Mouse (Mus musculus) liver, embryonic 16.5 days (tissue): Measurements from ENCODE around the gene Dnajb4. TPM values are rescaled to one million over a fixed set of nuclear protein-coding genes. Genes with fewer than 3 reads are reported as not detected.

Experiments used
- ATAC-seq: fragments of 200-750 bp; cut with Nextera tagmentation; 2 replicates; pipeline ENCODE4 v1.8.0; 2017; ENCODE audit warnings: low read depth, mild to moderate bottlenecking, moderate number of reproducible peaks, moderate library complexity
- H3K27ac ChIP-seq: fragments of 300-500 bp; sonication (generic); 2 replicates; pipeline ENCODE4 v1.5.1; 2014; ENCODE audit warnings: mild to moderate bottlenecking, low read length
- H3K27me3 ChIP-seq: fragments of 300-500 bp; sonication (generic); 2 replicates; pipeline ENCODE4 v1.6.1; 2014; ENCODE audit warnings: low read depth, low read length, mixed read lengths; ENCODE audit not compliant: control insufficient read depth, insufficient read depth
- H3K36me3 ChIP-seq: fragments of 300-500 bp; sonication (generic); 2 replicates; pipeline ENCODE4 v1.6.1; 2014; ENCODE audit warnings: mild to moderate bottlenecking; ENCODE audit not compliant: control insufficient read depth, insufficient read depth
- H3K4me1 ChIP-seq: fragments of 300-500 bp; sonication (generic); 2 replicates; pipeline ENCODE4 v1.6.1; 2014; ENCODE audit warnings: low read depth, low read length, mixed read lengths; ENCODE audit not compliant: control insufficient read depth
- H3K4me2 ChIP-seq: fragments of 300-500 bp; sonication (generic); 2 replicates; pipeline ENCODE4 v1.6.1; 2014; ENCODE audit warnings: low read depth, low read length, mixed read lengths
- H3K4me3 ChIP-seq: fragments of 300-500 bp; sonication (generic); 2 replicates; pipeline ENCODE4 v1.5.1; 2014; ENCODE audit warnings: low read depth, mild to moderate bottlenecking, low read length
- H3K9ac ChIP-seq: fragments of 300-500 bp; sonication (generic); 2 replicates; pipeline ENCODE4 v1.6.1; 2014; ENCODE audit warnings: low read depth, low read length
- H3K9me3 ChIP-seq: fragments of 300-500 bp; sonication (generic); replicated peaks from 2 replicates; pipeline ENCODE4 v1.6.1; 2016; ENCODE audit warnings: low read length; ENCODE audit not compliant: control insufficient read depth
- WGBS: fragments of 180-500 bp; shearing (Covaris S2); extraction: QIAGEN DNeasy Blood & Tissue Kit; methylation state at CpG from one replicate; pipeline ENCODE4 v1.1.7; 2014; ENCODE audit not compliant: insufficient replicate concordance; 5-methylcytosine and 5-hydroxymethylcytosine counted together
- polyA plus RNA-seq: library from polyadenylated mRNA; unstranded; fragments of >200 nt; fragmentation: Nextera tagmentation; extraction: Ambion mirVana; gene quantifications from 2 replicates; pipeline ENCODE4 v1.2.1, GENCODE M21; 2015

Gene Dnajb4
- polyA plus RNA-seq, 1 experiment from 2014 or later, result 37.1 TPM

DNA sequence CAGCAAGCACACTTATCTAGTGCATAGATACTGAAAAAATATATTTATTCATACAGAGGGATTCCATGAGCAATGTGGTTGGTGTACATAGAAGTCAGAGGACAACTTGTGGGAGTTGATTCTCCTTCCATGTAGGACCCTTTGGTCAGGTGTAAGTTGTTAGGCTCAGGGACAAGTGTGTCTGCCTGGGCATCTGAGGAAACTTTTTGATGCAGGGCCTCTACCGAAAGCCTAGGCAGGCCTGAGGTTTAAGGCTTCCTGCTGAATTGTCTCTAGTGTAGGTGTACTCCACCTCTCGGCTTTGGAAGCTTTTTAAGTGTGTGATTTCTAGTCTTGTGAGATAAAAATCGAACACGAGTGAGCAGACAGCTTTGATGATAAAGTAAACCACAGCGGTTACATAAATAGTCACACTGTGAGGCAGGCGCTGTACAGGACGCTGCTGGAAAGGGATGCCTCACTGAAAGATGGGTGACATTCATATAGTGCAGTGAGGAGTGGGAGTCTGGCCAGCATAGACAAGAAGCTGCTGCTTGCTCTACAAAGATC lies 1.7 kb upstream of the Dnajb4 start:
- Histone ChIP-seq H3K9me3 (no peaks in the 10 kb centered on the region), H3K9ac (peak overlapping the region; percentile 99), H3K4me1 (peaks cover 28% of the 10 kb centered on the region), H3K27me3 (no peaks in the 10 kb centered on the region), H3K36me3 (peaks cover 10% of the 10 kb centered on the region), H3K4me3 (peak overlapping the region; percentile 99), H3K27ac (peak overlapping the region; percentile 98), H3K4me2 (peak overlapping the region; percentile 88)
- WGBS, result 1% methylated on average over 7 of the region's 7 CpGs
- no peak for ATAC-seq

DNA sequence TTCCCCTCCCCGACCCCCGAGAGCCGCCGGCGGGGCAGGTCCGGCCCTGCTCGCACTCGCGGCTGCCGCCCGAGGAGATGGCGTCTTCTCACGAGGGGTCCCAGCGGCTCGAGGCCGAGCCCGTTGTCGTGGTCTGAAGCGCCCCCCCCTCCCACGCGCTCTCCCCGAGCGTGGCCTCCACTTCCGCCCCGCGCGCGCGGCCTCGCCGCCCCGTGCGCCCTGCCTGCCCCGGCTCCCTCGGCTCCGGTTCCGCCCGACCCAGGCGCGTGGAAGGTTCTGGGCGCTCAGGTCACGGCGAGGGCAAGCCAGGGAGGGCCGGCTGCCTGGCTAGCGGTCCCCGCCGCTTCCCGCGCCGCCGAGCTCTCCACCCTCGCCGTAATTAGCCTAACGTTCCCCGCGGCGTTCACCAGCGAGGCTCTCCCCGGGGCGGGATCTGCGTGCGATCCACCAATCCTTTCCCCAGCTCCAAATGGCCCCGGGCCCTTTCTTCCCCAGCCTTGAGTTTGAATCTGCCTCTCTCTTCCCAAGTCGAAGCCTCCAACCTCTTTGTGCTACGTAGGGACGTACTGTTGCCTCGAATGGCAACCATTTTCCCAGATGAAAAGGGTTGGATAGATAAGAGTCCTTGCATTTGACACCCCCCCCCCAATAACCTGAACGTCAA lies 758 bp upstream of the Dnajb4 start:
- no peaks in the 10 kb centered on the region for H3K9me3 ChIP-seq
- H3K27me3 ChIP-seq, result no peaks in the 10 kb centered on the region
- WGBS, result under 1% methylated on average over 49 of the region's 68 CpGs
- H3K9ac ChIP-seq, result peak overlapping the region; percentile 99
- H3K4me3 ChIP-seq, result peak overlapping the region; percentile 99
- H3K36me3 ChIP-seq, result peaks cover 4% of the 10 kb centered on the region
- ATAC-seq, result peak; percentile 35
- H3K4me2 ChIP-seq, result peak overlapping the region; percentile 88
- H3K4me1 ChIP-seq, result peaks cover 28% of the 10 kb centered on the region
- peak overlapping the region; percentile 98 for H3K27ac ChIP-seq

- H3K4me1 ChIP-seq, result peaks cover 28% of the 10 kb centered on the region
- H3K36me3 ChIP-seq, result peaks cover 2% of the 10 kb centered on the region
- H3K27ac ChIP-seq, result peak overlapping the region; percentile 98
- peak overlapping the region; percentile 99 for H3K9ac ChIP-seq
- H3K4me3 ChIP-seq, result peak overlapping the region; percentile 99
- WGBS, result 3% methylated on average over 25 of the region's 25 CpGs
- H3K4me2 ChIP-seq, result peak overlapping the region; percentile 77
- H3K9me3 ChIP-seq, result no peaks in the 10 kb centered on the region
- no peaks in the 10 kb centered on the region for H3K27me3 ChIP-seq
- peak; percentile 8 for ATAC-seq
Measured at GRCm38 (mm10) chr3:152209177-152209966, 730 bp downstream of the Dnajb4 start.

DNA sequence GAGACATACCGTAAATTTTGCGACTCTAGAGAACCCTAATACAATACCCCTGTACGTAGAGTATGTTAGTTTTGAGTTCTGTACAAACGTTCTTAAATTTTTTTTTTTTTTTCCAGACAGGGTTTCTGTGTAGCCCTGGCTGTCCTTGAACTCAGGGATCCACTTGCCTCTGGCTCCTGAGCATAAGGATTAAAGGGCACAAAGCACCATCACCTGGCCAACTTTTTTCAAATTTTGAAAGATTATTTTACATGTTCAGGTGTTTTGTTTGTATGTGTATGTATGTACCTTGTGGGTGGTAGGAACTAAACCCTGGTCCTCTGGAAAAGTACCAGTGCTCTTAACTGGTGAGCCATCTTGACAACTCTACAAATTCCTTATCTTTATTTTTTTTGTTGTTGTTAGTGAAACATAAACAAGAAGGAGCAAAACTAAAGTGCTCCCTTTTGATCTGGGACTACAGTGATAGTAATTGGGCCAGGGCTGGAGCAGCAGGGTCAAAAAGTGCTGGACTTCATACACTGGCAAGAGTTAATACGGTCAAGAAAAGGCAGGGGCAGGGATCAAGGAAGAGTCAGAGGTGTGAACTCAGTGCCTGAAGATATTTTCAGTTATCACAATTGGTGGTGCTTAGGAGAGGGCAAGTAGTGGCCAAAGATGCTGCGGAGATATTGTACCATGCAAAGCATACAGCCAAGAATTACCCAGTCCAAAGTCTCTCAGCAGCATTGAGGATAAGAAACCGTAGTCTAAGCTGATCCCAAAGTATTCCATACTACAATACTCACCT lies 1.8 kb downstream of the Dnajb4 start:
- H3K4me1 ChIP-seq, result peaks cover 27% of the 10 kb centered on the region

GRCm38 (mm10) chr3:152207156-152207555 lies 2.9 kb downstream of the Dnajb4 start:
- 86% methylated on average over 4 of the region's 4 CpGs for WGBS
- no peak overlapping the region for H3K4me3 ChIP-seq
- H3K9ac ChIP-seq, result no peak overlapping the region
- H3K4me1 ChIP-seq, result peaks cover 18% of the 10 kb centered on the region
- H3K9me3 ChIP-seq, result no peaks in the 10 kb centered on the region
- H3K27me3 ChIP-seq, result no peaks in the 10 kb centered on the region
- ATAC-seq, result no peak
- H3K27ac ChIP-seq, result no peak overlapping the region
- no peaks in the 10 kb centered on the region; the same call in 1 of the 2 replicates for H3K36me3 ChIP-seq
- H3K4me2 ChIP-seq, result no peak overlapping the region

More for the DNA sequence above, 1.8 kb downstream of the Dnajb4 start:
- Histone ChIP-seq H3K27ac (peak overlapping the region; percentile 14; the same call in 1 of the 2 replicates), H3K27me3 (no peaks in the 10 kb centered on the region), H3K4me2 (peak overlapping the region; percentile 77), H3K4me3 (no peak overlapping the region), H3K36me3 (peaks cover 2% of the 10 kb centered on the region), H3K9ac (no peak overlapping the region; the same call in 1 of the 2 replicates), H3K9me3 (no peaks in the 10 kb centered on the region)
- 81% methylated on average over 7 of the region's 7 CpGs for WGBS
- no peak for ATAC-seq

GRCm38 (mm10) chr3:152204577-152204976 lies 5.5 kb downstream of the Dnajb4 start:
- Histone ChIP-seq H3K4me3 (no peak overlapping the region), H3K4me2 (no peak overlapping the region), H3K9me3 (no peaks in the 10 kb centered on the region), H3K27ac (no peak overlapping the region), H3K9ac (no peak overlapping the region), H3K36me3 (no peaks in the 10 kb centered on the region; the same call in 1 of the 2 replicates), H3K4me1 (peaks cover 13% of the 10 kb centered on the region), H3K27me3 (no peaks in the 10 kb centered on the region)
- ATAC-seq, result no peak
- WGBS, result 60% methylated on average over 3 of the region's 3 CpGs

DNA sequence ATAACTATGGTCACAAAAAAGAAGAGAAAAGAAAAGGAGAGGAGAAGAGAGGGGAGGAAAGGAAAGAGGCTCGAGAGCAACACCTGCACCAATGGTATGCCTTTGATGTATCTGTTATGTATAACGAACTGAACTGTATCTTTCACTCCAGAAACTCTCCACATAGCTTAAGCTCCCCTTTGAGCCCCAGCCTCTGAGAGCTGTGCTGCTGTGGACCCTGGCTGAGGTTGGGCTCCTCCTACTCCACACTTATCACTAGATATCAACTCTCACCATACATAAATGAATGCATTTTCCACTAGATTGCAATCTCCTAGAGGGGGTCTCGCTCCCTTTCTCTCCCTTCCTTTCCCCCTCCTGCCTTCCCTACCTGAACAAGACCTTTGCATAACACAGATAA lies 6.1 kb downstream of the Dnajb4 start:
- Histone ChIP-seq H3K4me1 (peaks cover 15% of the 10 kb centered on the region), H3K4me2 (no peak overlapping the region), H3K27ac (no peak overlapping the region), H3K4me3 (no peak overlapping the region), H3K27me3 (no peaks in the 10 kb centered on the region), H3K9ac (no peak overlapping the region), H3K9me3 (no peaks in the 10 kb centered on the region), H3K36me3 (no peaks in the 10 kb centered on the region; the same call in 1 of the 2 replicates)
- ATAC-seq, result no peak
- 36% methylated on average over 3 of the region's 3 CpGs for WGBS

DNA sequence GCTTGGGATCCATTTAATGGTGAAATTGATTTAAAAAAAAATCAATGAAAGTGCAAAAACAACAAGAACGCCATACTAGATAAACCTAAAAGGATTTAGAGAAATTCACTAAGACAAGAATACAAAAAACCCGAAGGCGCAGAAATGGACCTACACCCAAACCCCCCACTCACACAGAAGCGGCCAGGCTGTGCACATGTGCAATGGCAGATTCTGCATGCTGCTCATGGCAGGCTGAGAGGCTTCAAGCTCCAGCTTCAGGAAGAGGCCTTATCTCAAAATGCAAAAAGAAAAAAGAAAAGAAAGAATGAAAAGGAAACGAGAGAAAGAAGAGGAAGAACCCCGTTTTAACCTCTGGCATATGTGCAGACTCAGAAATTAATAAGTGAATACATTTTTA lies 6.7 kb downstream of the Dnajb4 start:
- no peak overlapping the region for H3K4me2 ChIP-seq
- H3K27ac ChIP-seq, result no peak overlapping the region
- H3K4me3 ChIP-seq, result no peak overlapping the region
- no peaks in the 10 kb centered on the region; the same call in 1 of the 2 replicates for H3K36me3 ChIP-seq
- no peak overlapping the region for H3K9ac ChIP-seq
- H3K4me1 ChIP-seq, result peaks cover 11% of the 10 kb centered on the region
- 63% methylated on average over 6 of the region's 6 CpGs for WGBS
- ATAC-seq, result no peak
- H3K27me3 ChIP-seq, result no peaks in the 10 kb centered on the region
- H3K9me3 ChIP-seq, result no peaks in the 10 kb centered on the region
